Mouse (Mus musculus): ENCODE data around the gene Ttc14. TPM values are rescaled to one million over a fixed set of nuclear protein-coding genes. Genes with fewer than 3 reads are reported as not detected.

The Ttc14 gene
- 50.4 and 60.3 TPM in 2 replicates for polyA plus RNA-seq (2016; fragmentation: Nextera tagmentation; extraction: Ambion mirVana)

DNA sequence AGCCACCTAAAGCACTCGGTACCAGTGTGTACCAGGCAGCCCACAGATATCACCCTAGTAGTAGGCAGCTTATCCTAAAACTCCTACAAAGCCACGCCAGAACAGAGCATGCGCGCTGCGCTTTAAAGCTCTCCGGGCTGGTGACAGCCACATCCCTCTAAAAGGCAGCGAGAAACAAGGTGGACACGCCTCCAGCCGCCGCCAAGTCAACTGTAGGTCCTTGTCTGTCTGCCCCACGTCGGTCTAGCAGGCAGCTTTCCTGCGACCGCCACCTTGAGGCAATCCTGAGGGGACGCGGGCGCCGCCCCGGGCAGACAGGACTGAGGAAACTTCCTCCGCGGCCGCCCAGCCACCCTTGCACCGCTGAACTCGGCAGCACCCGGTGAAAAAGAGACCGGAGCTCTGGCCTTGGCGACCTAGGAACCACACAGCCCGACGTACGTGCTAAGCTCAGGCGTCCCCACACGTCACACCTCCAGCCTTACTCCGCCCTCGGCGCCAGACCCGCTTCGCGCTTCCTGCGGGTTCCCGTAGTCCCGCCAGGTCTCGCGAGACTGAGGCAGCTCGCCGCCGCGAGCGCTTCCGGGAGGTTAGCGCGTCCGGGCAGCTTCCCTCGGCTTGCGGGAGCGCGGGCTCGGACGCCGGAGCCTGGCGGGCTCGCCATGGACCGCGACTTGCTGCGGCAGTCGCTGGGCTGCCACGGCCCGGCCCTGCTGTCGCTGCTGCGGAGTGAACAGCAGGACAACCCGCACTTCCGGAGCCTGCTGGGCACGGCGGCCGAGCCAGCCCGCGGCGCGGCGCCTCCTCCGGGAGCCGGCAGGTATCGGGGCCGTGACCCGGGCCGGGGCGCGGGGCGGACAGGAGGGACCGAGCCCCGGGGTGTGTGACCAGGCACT lies at the start of gene Ttc14:
TSS of gene Ttc14 (plus strand) at position 216 of the 896 bp plus-strand sequence.
- DNase-seq (ENCODE audit: low spot score), result peak; percentile 98

DNA sequence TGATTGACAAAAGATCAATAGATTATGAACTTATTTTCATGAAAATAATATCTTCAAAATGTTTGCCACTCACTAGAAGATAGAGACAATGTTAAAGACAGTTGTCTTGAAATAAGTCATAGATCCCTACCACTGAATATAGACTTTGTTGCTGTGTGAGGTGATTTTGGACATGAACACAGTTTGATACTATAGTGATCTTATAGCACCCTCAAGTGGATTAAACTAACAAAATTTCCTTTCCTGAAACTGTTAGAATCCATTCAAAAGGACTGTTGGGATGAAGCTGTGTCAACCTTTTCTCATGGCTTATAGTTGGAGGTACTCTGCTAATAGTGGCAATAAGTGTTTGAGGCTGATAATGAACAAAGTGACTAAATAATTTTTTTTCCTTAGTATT lies 8.7 kb upstream of the Ttc14 start:
- Histone ChIP-seq H3K27ac (no peak overlapping the region), H3K4me1 (no peaks in the 10 kb centered on the region), H3K27me3 (ENCODE audit: low read depth, poor library complexity, severe bottlenecking) (no peaks in the 10 kb centered on the region), H3K9me3 (replicated peaks) (no peaks in the 10 kb centered on the region), H3K4me3 (no peak overlapping the region), H3K36me3 (no peaks in the 10 kb centered on the region)
- no peak for DNase-seq (ENCODE audit: low spot score)

More for the DNA sequence above, at the start of gene Ttc14:
- Histone ChIP-seq H3K36me3 (peaks cover 22% of the 10 kb centered on the region), H3K9me3 (replicated peaks) (no peaks in the 10 kb centered on the region), H3K4me3 (peak within 1 kb of the TSS; percentile 97), H3K27ac (peak within 1 kb of the TSS; percentile 97), H3K27me3 (ENCODE audit: low read depth, poor library complexity, severe bottlenecking) (no peaks in the 10 kb centered on the region), H3K4me1 (peaks cover 7% of the 10 kb centered on the region)
- under 1% methylated on average over 90 of the region's 90 CpGs for WGBS

DNA sequence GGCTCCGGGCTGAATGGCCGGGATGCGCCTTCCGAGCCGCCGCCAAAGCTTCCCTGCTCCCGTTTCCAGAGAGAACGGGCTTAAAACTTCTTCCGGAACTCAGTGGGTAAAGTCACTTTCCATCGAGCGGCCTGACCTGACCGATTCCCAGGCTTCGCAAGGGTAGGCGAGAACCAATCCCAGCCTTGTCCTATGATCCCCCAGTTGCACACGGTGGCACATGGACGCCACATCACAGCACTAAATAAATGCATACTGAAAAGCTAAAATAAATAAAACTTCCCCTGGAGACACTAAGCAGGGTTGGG lies 835 bp downstream of the Ttc14 start:
- H3K4me3 ChIP-seq, result peak overlapping the region; percentile 97
- H3K9me3 ChIP-seq (replicated peaks), result no peaks in the 10 kb centered on the region
- H3K36me3 ChIP-seq, result peaks cover 28% of the 10 kb centered on the region
- H3K27me3 ChIP-seq (ENCODE audit: low read depth, poor library complexity, severe bottlenecking), result no peaks in the 10 kb centered on the region
- peaks cover 7% of the 10 kb centered on the region for H3K4me1 ChIP-seq
- peak overlapping the region; percentile 97 for H3K27ac ChIP-seq
- WGBS, result under 1% methylated on average over 16 of the region's 16 CpGs
- no peak for DNase-seq (ENCODE audit: low spot score)

DNA sequence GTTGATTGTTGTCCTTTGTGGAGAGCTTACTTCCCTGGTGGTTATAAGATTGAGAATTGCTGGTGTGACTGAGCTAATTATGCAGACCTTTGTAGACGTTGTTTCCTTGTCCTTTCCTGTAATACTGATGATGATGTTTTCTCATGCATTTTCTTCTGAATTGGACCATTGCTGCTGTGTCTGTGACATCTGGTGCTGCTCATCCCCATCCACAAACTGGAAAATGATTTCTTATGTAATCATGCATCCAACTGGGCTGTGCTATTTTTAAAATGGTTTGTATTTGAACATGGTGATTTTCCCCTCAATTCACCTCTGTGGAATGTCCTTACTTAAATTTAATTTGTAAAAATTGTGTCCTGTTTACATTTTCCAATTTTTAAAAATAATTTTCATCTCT lies 7.5 kb downstream of the Ttc14 start:
- WGBS, result 96% methylated on average over 1 of the region's 1 CpGs
- Histone ChIP-seq H3K36me3 (peaks cover 76% of the 10 kb centered on the region), H3K4me3 (no peak overlapping the region), H3K27me3 (ENCODE audit: low read depth, poor library complexity, severe bottlenecking) (no peaks in the 10 kb centered on the region), H3K9me3 (replicated peaks) (no peaks in the 10 kb centered on the region), H3K4me1 (no peaks in the 10 kb centered on the region), H3K27ac (no peak overlapping the region)
- no peak for DNase-seq (ENCODE audit: low spot score)

DNA sequence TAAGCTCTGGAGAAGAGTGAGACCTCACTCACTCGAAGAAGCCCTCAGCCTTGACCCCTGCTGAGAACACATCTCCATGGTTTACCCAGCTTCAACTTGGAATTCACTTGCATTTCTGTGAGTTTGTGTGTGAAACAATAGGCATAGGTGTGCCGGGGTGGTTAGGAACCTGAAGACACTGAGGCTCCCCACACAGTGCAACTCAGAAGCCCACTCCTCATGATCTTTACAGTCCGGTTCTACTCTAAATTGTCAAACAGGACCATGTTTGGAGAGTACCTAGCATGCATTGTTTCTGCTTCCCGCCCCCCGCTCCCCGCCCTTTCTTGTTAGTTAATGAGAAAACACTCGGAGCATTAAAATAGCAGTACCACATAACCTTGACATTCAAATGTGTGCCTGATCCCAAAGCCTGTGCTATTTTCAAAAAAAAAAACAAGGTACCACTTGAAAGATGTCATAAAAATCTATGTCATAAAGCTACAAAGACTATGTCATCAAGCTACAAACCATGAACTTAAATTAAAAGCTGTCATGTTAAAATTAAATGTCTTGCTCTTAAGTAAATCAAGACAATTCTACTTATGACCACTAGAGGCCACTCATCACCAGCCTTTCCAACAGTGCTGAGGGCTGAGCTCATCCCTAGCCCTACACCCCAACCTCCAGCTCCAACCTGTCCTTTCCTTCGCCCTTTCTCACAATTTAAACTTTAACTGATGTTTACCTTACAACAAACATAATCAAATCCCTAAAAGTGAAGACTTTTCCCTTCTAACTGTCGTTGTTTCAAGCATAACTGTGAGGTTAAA lies 24.7 kb downstream of the Ttc14 start:
- 50% methylated on average over 9 of the region's 9 CpGs for WGBS
- Histone ChIP-seq H3K4me1 (no peaks in the 10 kb centered on the region), H3K27ac (no peak overlapping the region), H3K4me3 (no peak overlapping the region), H3K9me3 (replicated peaks) (no peaks in the 10 kb centered on the region), H3K36me3 (no peaks in the 10 kb centered on the region), H3K27me3 (ENCODE audit: low read depth, poor library complexity, severe bottlenecking) (no peaks in the 10 kb centered on the region)
- DNase-seq (ENCODE audit: low spot score), result no peak

DNA sequence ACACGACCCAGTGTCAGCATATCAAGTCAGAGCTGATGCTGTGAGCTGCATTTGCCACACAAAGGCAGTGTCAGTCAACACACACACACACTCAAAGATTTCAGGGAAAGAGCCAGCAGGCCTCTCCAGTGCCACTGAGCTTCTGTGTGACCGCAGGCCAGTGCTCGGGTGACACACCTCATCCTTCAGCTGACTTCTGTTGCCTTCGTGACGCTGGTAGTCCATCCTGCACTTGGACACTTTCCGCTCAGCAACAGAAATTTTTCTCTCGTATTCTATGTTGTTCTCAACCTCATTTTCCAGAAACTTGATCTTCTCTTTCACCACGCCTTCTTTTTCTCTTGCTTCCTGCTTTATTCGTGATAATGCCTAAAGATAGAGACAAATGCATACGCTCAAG lies 32.7 kb downstream of the Ttc14 start:
- 88% methylated on average over 10 of the region's 10 CpGs for WGBS
- no peaks in the 10 kb centered on the region for H3K9me3 ChIP-seq (replicated peaks)
- no peaks in the 10 kb centered on the region for H3K4me1 ChIP-seq
- DNase-seq (ENCODE audit: low spot score), result no peak
- no peaks in the 10 kb centered on the region for H3K27me3 ChIP-seq (ENCODE audit: low read depth, poor library complexity, severe bottlenecking)
- no peak overlapping the region for H3K4me3 ChIP-seq
- H3K27ac ChIP-seq, result no peak overlapping the region
- H3K36me3 ChIP-seq, result no peaks in the 10 kb centered on the region

DNA sequence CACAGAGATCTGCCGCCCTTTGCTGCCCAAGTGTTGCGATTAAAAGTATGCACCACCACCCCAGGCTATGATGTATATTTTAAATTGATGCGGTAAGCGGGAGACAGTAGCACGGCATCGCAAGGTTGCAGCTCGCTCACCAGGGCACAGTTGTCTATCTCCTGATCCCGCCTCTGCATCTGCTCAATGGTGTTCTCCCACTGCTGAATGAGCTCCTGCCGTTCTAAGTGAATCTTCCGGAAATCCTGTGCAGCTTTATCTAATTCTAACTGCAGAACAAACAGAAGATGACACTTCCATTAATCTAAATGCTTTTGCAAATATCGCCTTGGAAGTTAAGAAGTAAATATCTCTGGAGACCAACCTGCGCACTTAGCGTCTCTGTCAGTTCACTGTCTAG lies 36.9 kb downstream of the Ttc14 start:
- no peak overlapping the region for H3K27ac ChIP-seq
- WGBS, result 94% methylated on average over 13 of the region's 13 CpGs
- no peaks in the 10 kb centered on the region for H3K27me3 ChIP-seq (ENCODE audit: low read depth, poor library complexity, severe bottlenecking)
- no peak for DNase-seq (ENCODE audit: low spot score)
- no peak overlapping the region for H3K4me3 ChIP-seq
- no peaks in the 10 kb centered on the region for H3K4me1 ChIP-seq
- H3K36me3 ChIP-seq, result no peaks in the 10 kb centered on the region
- no peaks in the 10 kb centered on the region for H3K9me3 ChIP-seq (replicated peaks)

DNA sequence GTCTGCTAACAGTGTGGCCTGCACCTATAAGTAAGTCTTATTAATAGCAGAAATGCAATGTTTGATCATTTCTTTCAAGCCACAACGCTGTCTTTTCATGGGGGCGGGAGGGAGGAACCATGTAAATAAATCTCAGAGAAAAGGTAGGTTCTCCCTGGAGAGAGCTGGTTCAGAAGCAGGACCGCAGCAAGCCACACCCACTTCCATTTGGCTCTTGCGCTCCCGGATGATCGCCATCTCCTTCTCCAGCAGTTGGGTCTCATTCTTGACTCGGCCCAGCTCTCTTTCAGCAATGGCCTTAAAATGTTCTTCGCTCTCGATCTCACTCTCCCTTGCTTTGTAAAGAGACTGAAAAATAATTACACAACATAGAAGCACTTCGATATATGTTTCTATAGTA lies 39.2 kb downstream of the Ttc14 start:
- Histone ChIP-seq H3K27ac (no peak overlapping the region), H3K27me3 (ENCODE audit: low read depth, poor library complexity, severe bottlenecking) (no peaks in the 10 kb centered on the region), H3K9me3 (replicated peaks) (no peaks in the 10 kb centered on the region), H3K36me3 (no peaks in the 10 kb centered on the region), H3K4me1 (peaks cover 5% of the 10 kb centered on the region), H3K4me3 (no peak overlapping the region)
- WGBS, result 50% methylated on average over 10 of the region's 10 CpGs
- no peak for DNase-seq (ENCODE audit: low spot score)

DNA sequence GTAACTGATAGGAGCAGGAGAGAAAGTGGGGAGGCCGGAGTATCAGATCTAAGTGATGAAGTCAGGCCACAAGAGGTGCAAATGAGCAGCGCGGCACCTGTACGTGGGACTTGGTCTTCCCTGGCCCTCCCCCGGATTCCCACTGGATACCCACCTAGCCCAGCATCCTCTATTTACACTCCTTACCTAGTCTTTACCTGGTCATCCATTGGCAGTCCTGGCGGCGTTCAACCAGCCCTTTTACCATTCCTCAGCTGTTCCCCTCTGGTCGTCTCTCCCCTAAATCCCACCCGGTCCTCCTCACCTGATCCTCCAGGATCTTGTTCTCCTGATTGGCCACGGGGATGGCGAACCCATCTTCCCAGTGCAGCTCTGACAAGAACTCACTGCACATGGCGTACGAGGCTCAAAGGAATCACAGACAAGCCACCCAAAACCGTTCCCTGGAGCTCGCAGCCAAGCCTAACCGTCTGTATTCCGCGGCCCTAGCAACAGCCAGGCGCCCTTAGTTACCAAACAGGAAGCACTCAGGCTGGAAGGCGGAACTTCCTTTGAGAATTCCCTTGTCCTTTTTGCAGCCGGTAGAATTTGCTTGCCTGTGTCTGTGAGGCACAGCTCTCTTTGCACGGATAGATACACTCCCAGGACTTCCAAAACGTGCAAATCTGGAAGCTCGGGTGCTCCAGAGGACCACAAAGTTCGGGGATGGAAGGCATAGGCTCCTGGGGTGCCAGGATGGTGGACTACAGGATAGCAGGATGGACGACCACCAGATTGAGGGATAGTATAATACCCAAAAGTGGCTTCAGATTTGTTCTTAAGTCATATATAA lies 44.4 kb downstream of the Ttc14 start, which contains the start of gene Ccdc39:
TSS of gene Ccdc39 (minus strand) at position 510 of the 832 bp plus-strand sequence.
- Histone ChIP-seq H3K9me3 (replicated peaks) (no peaks in the 10 kb centered on the region), H3K27me3 (ENCODE audit: low read depth, poor library complexity, severe bottlenecking) (no peaks in the 10 kb centered on the region), H3K36me3 (no peaks in the 10 kb centered on the region), H3K4me1 (peaks cover 14% of the 10 kb centered on the region), H3K4me3 (peak within 1 kb of the TSS; percentile 65), H3K27ac (peak within 1 kb of the TSS; percentile 87)
- WGBS, result 8% methylated on average over 26 of the region's 26 CpGs
- DNase-seq (ENCODE audit: low spot score), result peak; percentile 84

DNA sequence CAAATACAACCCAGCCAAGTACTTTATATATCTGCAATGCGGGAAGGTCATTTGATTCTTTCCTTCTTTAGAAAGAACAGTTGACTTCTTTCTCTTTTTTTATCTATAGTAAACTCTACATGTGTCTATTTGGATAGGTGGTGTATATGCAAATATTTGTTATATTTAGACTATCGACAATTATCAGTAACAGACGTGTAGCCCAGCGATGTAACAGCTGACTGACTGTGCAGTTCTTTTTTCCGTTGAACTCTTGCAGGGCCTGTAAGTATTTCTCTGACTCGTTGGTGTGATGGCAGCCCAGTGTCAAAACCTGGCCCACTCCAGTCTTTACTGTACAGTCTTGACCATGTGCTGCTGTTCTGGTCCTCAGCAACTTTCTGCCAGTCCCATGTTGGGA lies 47.0 kb downstream of the Ttc14 start:
- Histone ChIP-seq H3K4me3 (no peak overlapping the region), H3K9me3 (replicated peaks) (no peaks in the 10 kb centered on the region), H3K4me1 (peaks cover 14% of the 10 kb centered on the region), H3K27me3 (ENCODE audit: low read depth, poor library complexity, severe bottlenecking) (no peaks in the 10 kb centered on the region), H3K36me3 (no peaks in the 10 kb centered on the region), H3K27ac (no peak overlapping the region)
- DNase-seq (ENCODE audit: low spot score), result no peak
- WGBS, result 86% methylated on average over 6 of the region's 6 CpGs

DNA sequence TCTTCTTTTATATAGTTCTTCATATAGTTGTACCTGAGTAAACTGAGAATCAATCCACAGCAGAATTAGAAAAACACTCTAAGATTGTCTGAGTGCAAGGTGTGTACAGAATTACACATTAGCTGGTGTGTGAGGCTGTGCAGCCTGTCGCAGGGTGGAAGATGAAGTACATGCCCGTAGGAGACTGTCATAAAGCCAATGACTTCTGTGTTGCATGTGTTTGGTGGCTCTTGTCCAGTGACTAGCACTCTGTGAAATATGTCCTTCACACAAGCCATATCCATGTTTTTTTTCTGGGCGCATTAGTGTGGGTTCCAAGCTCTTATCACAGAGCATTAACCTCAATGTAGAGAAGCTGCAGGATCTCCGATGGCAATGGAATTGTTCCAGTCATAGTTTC lies 51.2 kb downstream of the Ttc14 start:
- Histone ChIP-seq H3K9me3 (replicated peaks) (no peaks in the 10 kb centered on the region), H3K4me3 (no peak overlapping the region), H3K27ac (no peak overlapping the region), H3K4me1 (no peaks in the 10 kb centered on the region), H3K27me3 (ENCODE audit: low read depth, poor library complexity, severe bottlenecking) (no peaks in the 10 kb centered on the region), H3K36me3 (no peaks in the 10 kb centered on the region)
- DNase-seq (ENCODE audit: low spot score), result no peak
- 95% methylated on average over 4 of the region's 4 CpGs for WGBS

DNA sequence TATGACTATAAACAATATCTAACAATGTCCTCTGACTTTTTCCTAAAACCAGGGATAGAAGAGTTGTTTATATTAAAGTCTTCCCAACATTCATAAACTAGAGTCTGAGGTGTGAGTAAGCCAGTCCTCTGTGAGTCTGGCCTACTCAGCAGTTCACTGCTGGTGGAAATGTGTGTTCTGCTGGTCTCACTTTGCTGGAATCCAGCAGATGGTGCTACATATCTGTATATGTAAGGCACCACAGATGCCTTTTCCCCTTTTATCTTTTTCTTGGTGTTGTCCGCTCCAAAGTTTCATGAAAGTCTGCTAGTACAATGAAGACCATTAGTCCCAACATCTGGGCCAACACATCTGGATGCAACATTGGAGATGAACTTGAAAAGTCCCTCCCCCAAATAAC lies 53.4 kb downstream of the Ttc14 start:
- WGBS, result 91% methylated on average over 1 of the region's 1 CpGs
- Histone ChIP-seq H3K4me1 (no peaks in the 10 kb centered on the region), H3K27me3 (ENCODE audit: low read depth, poor library complexity, severe bottlenecking) (no peaks in the 10 kb centered on the region), H3K36me3 (no peaks in the 10 kb centered on the region), H3K27ac (no peak overlapping the region), H3K9me3 (replicated peaks) (no peaks in the 10 kb centered on the region), H3K4me3 (no peak overlapping the region)
- no peak for DNase-seq (ENCODE audit: low spot score)

All from limb, embryonic 10.5 days (tissue).